Mouse (Mus musculus) lung, embryonic 16.5 days (tissue): ENCODE data around the gene Prcc. TPM values are rescaled to one million over a fixed set of nuclear protein-coding genes. Genes with fewer than 3 reads are reported as not detected.
A peak's percentile ranks its signal among the peaks of the same experiment; 100 is the strongest.
"Not testable (repeated sequence)": the region's sequence is repeated elsewhere in the genome, so short reads cannot be mapped to it uniquely, and the experiment has no call there.

Experiments used
- ATAC-seq: fragments of 200-750 bp; cut with Nextera tagmentation; 2 replicates; pipeline ENCODE4 v1.8.0; 2017; ENCODE audit warnings: low read depth, mild to moderate bottlenecking, moderate library complexity
- H3K27ac ChIP-seq: fragments of 300-500 bp; sonication (generic); 2 replicates; pipeline ENCODE4 v1.5.1; 2014; ENCODE audit warnings: mild to moderate bottlenecking, control low read depth, low read length
- H3K27me3 ChIP-seq: fragments of 300-500 bp; sonication (generic); 2 replicates; pipeline ENCODE4 v1.6.1; 2014; ENCODE audit warnings: low read depth, low read length, mixed read lengths; ENCODE audit not compliant: control insufficient read depth, insufficient read depth
- H3K36me3 ChIP-seq: fragments of 300-500 bp; sonication (generic); 2 replicates; pipeline ENCODE4 v1.6.1; 2014; ENCODE audit warnings: low read length; ENCODE audit not compliant: control insufficient read depth, insufficient read depth
- H3K4me1 ChIP-seq: fragments of 300-500 bp; sonication (generic); replicated peaks from 2 replicates; pipeline ENCODE4 v1.6.1; 2014; ENCODE audit warnings: low read length, mixed read lengths; ENCODE audit not compliant: control insufficient read depth, insufficient read depth
- H3K4me2 ChIP-seq: fragments of 300-500 bp; sonication (generic); 2 replicates; pipeline ENCODE4 v1.6.1; 2014; ENCODE audit warnings: low read depth, low read length, control low read depth
- H3K4me3 ChIP-seq: fragments of 300-500 bp; sonication (generic); 2 replicates; pipeline ENCODE4 v1.5.1; 2014; ENCODE audit warnings: mild to moderate bottlenecking, low read length, control low read depth
- H3K9ac ChIP-seq: fragments of 300-500 bp; sonication (generic); 2 replicates; pipeline ENCODE4 v1.6.1; 2014; ENCODE audit warnings: low read length, control low read depth
- H3K9me3 ChIP-seq: fragments of 300-500 bp; sonication (generic); 2 replicates; pipeline ENCODE4 v1.6.1; 2016; ENCODE audit warnings: low read length; ENCODE audit not compliant: control insufficient read depth
- WGBS: fragments of 180-500 bp; shearing (Covaris S2); extraction: QIAGEN DNeasy Blood & Tissue Kit; methylation state at CpG from one replicate; pipeline ENCODE4 v1.1.7; 2014; 5-methylcytosine and 5-hydroxymethylcytosine counted together
- polyA plus RNA-seq: library from polyadenylated mRNA; unstranded; fragments of >200 nt; fragmentation: Nextera tagmentation; extraction: Ambion mirVana; gene quantifications from 2 replicates; pipeline ENCODE4 v1.2.1, GENCODE M21; 2015

Gene Prcc
- polyA plus RNA-seq, 1 experiment from 2014 or later = 11.7 TPM

GRCm38 (mm10) chr3:87893367-87893905 is 8.0 kb upstream of the Prcc start:
- Histone ChIP-seq H3K4me2 (no peak overlapping the region), H3K9ac (no peak overlapping the region), H3K9me3 (0 out of 2 replicates have a peak, but pooled peaks cover 4% of the 10 kb centered on the region), H3K27ac (no peak overlapping the region), H3K4me3 (no peak overlapping the region), H3K36me3 (no peaks in the 10 kb centered on the region), H3K27me3 (no peaks in the 10 kb centered on the region), H3K4me1 (no peaks in the 10 kb centered on the region)
- ATAC-seq = no peak
- 69% methylated on average over 3 of the region's 3 CpGs for WGBS

GRCm38 (mm10) chr3:87891481-87891880 is 6.1 kb upstream of the Prcc start:
- Histone ChIP-seq H3K27me3 (no peaks in the 10 kb centered on the region), H3K27ac (no peak overlapping the region), H3K9ac (no peak overlapping the region), H3K4me3 (no peak overlapping the region), H3K36me3 (no peaks in the 10 kb centered on the region), H3K9me3 (peaks cover 6% of the 10 kb centered on the region; the same call in 1 of the 2 replicates), H3K4me2 (no peak overlapping the region), H3K4me1 (no peaks in the 10 kb centered on the region)
- WGBS = 58% methylated on average over 3 of the region's 3 CpGs
- no peak for ATAC-seq

GRCm38 (mm10) chr3:87887400-87887799 is 2.0 kb upstream of the Prcc start:
- H3K4me3 ChIP-seq, H3K9me3 ChIP-seq, H3K4me2 ChIP-seq, H3K27ac ChIP-seq, H3K9ac ChIP-seq, ATAC-seq, H3K27me3 ChIP-seq, H3K36me3 ChIP-seq: not testable (repeated sequence)
- H3K4me1 ChIP-seq = peaks cover 16% of the 10 kb centered on the region
- 83% methylated on average over 4 of the region's 4 CpGs for WGBS

- ATAC-seq = no peak
- peaks cover 16% of the 10 kb centered on the region for H3K4me1 ChIP-seq
- no peak overlapping the region for H3K27ac ChIP-seq
- H3K27me3 ChIP-seq = no peaks in the 10 kb centered on the region
- H3K9me3 ChIP-seq = peaks cover 6% of the 10 kb centered on the region; the same call in 1 of the 2 replicates
- H3K9ac ChIP-seq = peak overlapping the region; percentile 55
- peak overlapping the region; percentile 44 for H3K4me2 ChIP-seq
- WGBS = 85% methylated on average over 6 of the region's 6 CpGs
- H3K4me3 ChIP-seq = peak overlapping the region; percentile 100
- no peaks in the 10 kb centered on the region for H3K36me3 ChIP-seq
Measured at GRCm38 (mm10) chr3:87886416-87886815, 1.0 kb upstream of the Prcc start.

GRCm38 (mm10) chr3:87886004-87886365 is 577 bp upstream of the Prcc start:
- peaks cover 6% of the 10 kb centered on the region; the same call in 1 of the 2 replicates for H3K9me3 ChIP-seq
- no peak overlapping the region for H3K27ac ChIP-seq
- peaks cover 16% of the 10 kb centered on the region for H3K4me1 ChIP-seq
- H3K4me2 ChIP-seq = peak overlapping the region; percentile 44
- H3K9ac ChIP-seq = peak overlapping the region; percentile 55
- peak; percentile 13 for ATAC-seq
- 8% methylated on average over 10 of the region's 10 CpGs for WGBS
- no peaks in the 10 kb centered on the region for H3K27me3 ChIP-seq
- peak overlapping the region; percentile 100 for H3K4me3 ChIP-seq
- peaks cover 2% of the 10 kb centered on the region; the same call in 1 of the 2 replicates for H3K36me3 ChIP-seq

- H3K27ac ChIP-seq = peak overlapping the region; percentile 93
- H3K4me3 ChIP-seq = peak overlapping the region; percentile 100
- H3K4me1 ChIP-seq = peaks cover 16% of the 10 kb centered on the region
- H3K4me2 ChIP-seq = peak overlapping the region; percentile 97
- H3K9me3 ChIP-seq = peaks cover 6% of the 10 kb centered on the region; the same call in 1 of the 2 replicates
- H3K9ac ChIP-seq = peak overlapping the region; percentile 98
- no peaks in the 10 kb centered on the region for H3K27me3 ChIP-seq
- peaks cover 8% of the 10 kb centered on the region for H3K36me3 ChIP-seq
- peak; percentile 2; the same call in 1 of the 2 replicates for ATAC-seq
- WGBS = 0% methylated on average over 24 of the region's 28 CpGs
Measured at GRCm38 (mm10) chr3:87884708-87885251, 628 bp downstream of the Prcc start.

GRCm38 (mm10) chr3:87884291-87884690 is 1.1 kb downstream of the Prcc start:
- Histone ChIP-seq H3K4me2 (peak overlapping the region; percentile 97), H3K4me1 (peaks cover 16% of the 10 kb centered on the region), H3K9me3 (peaks cover 6% of the 10 kb centered on the region; the same call in 1 of the 2 replicates), H3K4me3 (peak overlapping the region; percentile 100), H3K27me3 (no peaks in the 10 kb centered on the region), H3K9ac (peak overlapping the region; percentile 98), H3K36me3 (peaks cover 9% of the 10 kb centered on the region), H3K27ac (peak overlapping the region; percentile 93)
- ATAC-seq = no peak
- 3% methylated on average over 3 of the region's 3 CpGs for WGBS

- H3K36me3 ChIP-seq = peaks cover 11% of the 10 kb centered on the region
- H3K9ac ChIP-seq = no peak overlapping the region
- H3K27me3 ChIP-seq = no peaks in the 10 kb centered on the region
- no peaks in the 10 kb centered on the region for H3K4me1 ChIP-seq
- no peak overlapping the region for H3K27ac ChIP-seq
- H3K9me3 ChIP-seq = no peaks in the 10 kb centered on the region
- ATAC-seq = no peak
- no peak overlapping the region for H3K4me3 ChIP-seq
- no peak overlapping the region for H3K4me2 ChIP-seq
- WGBS = 84% methylated on average over 4 of the region's 4 CpGs
Measured at GRCm38 (mm10) chr3:87877730-87878129, 7.7 kb downstream of the Prcc start.

- ATAC-seq = not testable (repeated sequence)
- H3K36me3 ChIP-seq = peaks cover 49% of the 10 kb centered on the region
- WGBS = 96% methylated on average over 4 of the region's 4 CpGs
Measured at GRCm38 (mm10) chr3:87864111-87864510, 21.3 kb downstream of the Prcc start.

More at GRCm38 (mm10) chr3:87864111-87864510, 21.3 kb downstream of the Prcc start:
- not testable (repeated sequence) for H3K27me3 ChIP-seq, H3K9ac ChIP-seq, H3K27ac ChIP-seq, H3K4me1 ChIP-seq, H3K4me2 ChIP-seq, H3K9me3 ChIP-seq, H3K4me3 ChIP-seq
